Mouse (Mus musculus) liver, embryonic 12.5 days (tissue): ENCODE results near the gene Foxk2. TPM values are rescaled to one million over a fixed set of nuclear protein-coding genes. Genes with fewer than 3 reads are reported as not detected.
A peak's percentile ranks its signal among the peaks of the same experiment; 100 is the strongest.
"Not testable (repeated sequence)": the region's sequence is repeated elsewhere in the genome, so short reads cannot be mapped to it uniquely, and the experiment has no call there.

ENCODE experiments used
- ATAC-seq: fragments of 200-750 bp; cut with Nextera tagmentation; 2 replicates; pipeline ENCODE4 v1.8.0; 2017; ENCODE audit warnings: moderate number of reproducible peaks, mild to moderate bottlenecking, moderate library complexity
- H3K27ac ChIP-seq: fragments of 300-500 bp; sonication (generic); 2 replicates; pipeline ENCODE4 v1.5.1; 2016; ENCODE audit warnings: mild to moderate bottlenecking
- H3K27me3 ChIP-seq: fragments of 300-500 bp; sonication (generic); replicated peaks from 2 replicates; pipeline ENCODE4 v1.6.1; 2016; ENCODE audit warnings: mild to moderate bottlenecking, moderate library complexity
- H3K36me3 ChIP-seq: fragments of 300-500 bp; sonication (generic); 2 replicates; pipeline ENCODE4 v1.6.1; 2016; ENCODE audit warnings: mild to moderate bottlenecking, moderate library complexity
- H3K4me1 ChIP-seq: fragments of 300-500 bp; sonication (generic); 2 replicates; pipeline ENCODE4 v1.6.1; 2016
- H3K4me2 ChIP-seq: fragments of 300-500 bp; sonication (generic); 2 replicates; pipeline ENCODE4 v1.6.1; 2016; ENCODE audit warnings: mild to moderate bottlenecking, moderate library complexity
- H3K4me3 ChIP-seq: fragments of 300-500 bp; sonication (generic); 2 replicates; pipeline ENCODE4 v1.5.1; 2016; ENCODE audit warnings: mild to moderate bottlenecking, moderate library complexity
- H3K9ac ChIP-seq: fragments of 300-500 bp; sonication (generic); 2 replicates; pipeline ENCODE4 v1.6.1; 2016; ENCODE audit warnings: mild to moderate bottlenecking, moderate library complexity
- H3K9me3 ChIP-seq: fragments of 300-500 bp; sonication (generic); replicated peaks from 2 replicates; pipeline ENCODE4 v1.6.1; 2016; ENCODE audit warnings: mild to moderate bottlenecking, moderate library complexity
- WGBS: fragments of 180-500 bp; shearing (Covaris S2); methylation state at CpG from one replicate; pipeline ENCODE4 v1.1.7; 2016; ENCODE audit not compliant: insufficient replicate concordance; 5-methylcytosine and 5-hydroxymethylcytosine counted together
- polyA plus RNA-seq: library from polyadenylated mRNA; unstranded; fragments of >200 nt; fragmentation: Nextera tagmentation; extraction: Ambion mirVana; gene quantifications from 2 replicates; pipeline ENCODE4 v1.2.1, GENCODE M21; 2016

Foxk2 gene
- polyA plus RNA-seq, 1 experiment from 2014 or later: 6.5 TPM

DNA sequence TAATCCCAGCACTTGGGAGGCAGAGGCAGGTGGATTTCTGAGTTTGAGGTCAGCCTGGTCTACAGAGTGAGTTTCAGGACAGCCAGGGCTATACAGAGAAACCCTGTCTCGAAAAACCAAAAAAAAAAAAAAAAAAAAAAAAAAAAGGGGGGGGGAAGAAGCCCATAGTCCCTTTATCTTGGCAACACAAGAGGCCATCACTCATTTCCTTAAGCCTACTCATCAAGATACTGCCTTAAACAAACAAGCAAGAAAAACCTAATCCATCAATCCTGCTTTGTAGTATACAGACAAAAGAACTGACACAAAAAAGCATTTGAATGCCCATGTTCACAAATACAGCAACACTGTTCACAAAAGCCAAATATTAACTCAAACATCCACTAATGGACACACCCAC is 82.6 kb downstream of the Foxk2 start:
- not testable (repeated sequence) for H3K27ac ChIP-seq, H3K9ac ChIP-seq, H3K4me3 ChIP-seq, H3K27me3 ChIP-seq, H3K4me2 ChIP-seq, ATAC-seq, H3K9me3 ChIP-seq
- H3K4me1 ChIP-seq: peaks cover 37% of the 10 kb centered on the region
- WGBS: no CpG with 5 or more reads among the region's 1 CpGs
- peaks cover 61% of the 10 kb centered on the region for H3K36me3 ChIP-seq

DNA sequence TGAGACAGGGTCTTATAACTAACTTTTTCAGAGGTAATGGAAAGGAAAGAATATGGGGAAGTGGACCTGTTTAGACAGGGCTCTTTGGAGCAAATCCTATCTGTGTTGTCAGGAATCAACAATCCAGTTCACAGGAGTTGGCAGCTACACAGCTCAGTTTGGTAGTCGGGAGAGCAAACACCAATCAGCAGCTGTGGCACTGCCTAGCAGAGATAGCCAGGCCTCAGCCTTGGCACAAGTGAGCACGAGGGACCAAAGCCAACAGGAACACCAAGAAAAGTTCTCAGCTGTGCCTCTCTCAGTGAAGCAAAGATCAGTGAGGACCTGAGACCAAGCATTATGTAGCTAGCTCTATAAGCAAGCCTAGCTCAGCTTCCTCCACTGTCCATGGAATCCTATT is 87.2 kb downstream of the Foxk2 start:
- peaks cover 63% of the 10 kb centered on the region for H3K36me3 ChIP-seq
- WGBS: 74% methylated on average over 2 of the region's 2 CpGs

DNA sequence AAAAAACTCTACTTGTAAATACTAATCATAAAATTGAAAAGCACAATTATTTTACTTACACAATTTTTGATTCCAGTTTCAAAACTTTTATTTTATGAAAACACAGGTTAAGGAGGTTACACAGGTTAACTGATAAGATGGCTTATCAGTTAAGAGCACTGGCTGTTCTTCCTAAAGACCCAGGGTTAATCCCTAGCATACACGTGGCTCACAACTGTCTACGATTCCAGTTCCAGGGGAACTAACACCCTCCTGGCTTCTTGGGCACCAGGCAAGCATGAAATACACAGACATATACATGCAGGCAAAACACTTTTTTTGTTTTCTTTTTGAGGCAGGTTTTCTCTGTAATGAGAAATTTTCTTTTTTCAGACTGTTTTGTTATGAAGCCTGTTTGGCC is 88.4 kb downstream of the Foxk2 start:
- Histone ChIP-seq H3K9me3 (no peaks in the 10 kb centered on the region), H3K4me3 (no peak overlapping the region), H3K27me3 (no peaks in the 10 kb centered on the region), H3K4me1 (peaks cover 34% of the 10 kb centered on the region), H3K9ac (no peak overlapping the region), H3K27ac (no peak overlapping the region), H3K4me2 (no peak overlapping the region), H3K36me3 (peaks cover 64% of the 10 kb centered on the region)
- no peak for ATAC-seq
- 80% methylated on average over 2 of the region's 2 CpGs for WGBS

More for the DNA sequence above, 87.2 kb downstream of the Foxk2 start:
- no peak overlapping the region for H3K9ac ChIP-seq
- H3K4me2 ChIP-seq: no peak overlapping the region
- H3K4me1 ChIP-seq: peaks cover 33% of the 10 kb centered on the region
- no peak overlapping the region for H3K27ac ChIP-seq
- H3K27me3 ChIP-seq: no peaks in the 10 kb centered on the region
- no peak for ATAC-seq
- H3K4me3 ChIP-seq: no peak overlapping the region
- no peaks in the 10 kb centered on the region for H3K9me3 ChIP-seq

DNA sequence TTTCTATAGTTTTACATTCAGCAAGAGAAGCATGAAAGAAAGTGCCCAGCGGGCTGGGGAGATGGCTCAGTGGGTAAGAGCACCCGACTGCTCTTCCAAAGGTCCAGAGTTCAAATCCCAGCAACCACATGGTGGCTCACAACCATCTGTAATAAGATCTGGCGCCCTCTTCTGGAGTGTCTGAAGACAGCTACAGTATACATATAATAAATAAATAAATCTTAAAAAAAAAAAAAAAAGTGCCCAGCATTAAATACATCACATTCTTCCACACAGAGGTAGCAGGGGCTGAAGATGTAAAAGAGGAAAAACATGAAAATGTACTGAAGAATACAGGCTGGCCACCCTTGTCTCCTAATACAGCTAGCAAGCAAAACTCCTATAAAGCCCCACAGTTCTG is 88.9 kb downstream of the Foxk2 start:
- not testable (repeated sequence) for H3K27me3 ChIP-seq, H3K4me3 ChIP-seq, H3K9me3 ChIP-seq, ATAC-seq, H3K4me2 ChIP-seq, H3K9ac ChIP-seq, H3K27ac ChIP-seq
- H3K4me1 ChIP-seq: peaks cover 33% of the 10 kb centered on the region
- H3K36me3 ChIP-seq: peaks cover 61% of the 10 kb centered on the region
- WGBS: 71% methylated on average over 3 of the region's 3 CpGs

DNA sequence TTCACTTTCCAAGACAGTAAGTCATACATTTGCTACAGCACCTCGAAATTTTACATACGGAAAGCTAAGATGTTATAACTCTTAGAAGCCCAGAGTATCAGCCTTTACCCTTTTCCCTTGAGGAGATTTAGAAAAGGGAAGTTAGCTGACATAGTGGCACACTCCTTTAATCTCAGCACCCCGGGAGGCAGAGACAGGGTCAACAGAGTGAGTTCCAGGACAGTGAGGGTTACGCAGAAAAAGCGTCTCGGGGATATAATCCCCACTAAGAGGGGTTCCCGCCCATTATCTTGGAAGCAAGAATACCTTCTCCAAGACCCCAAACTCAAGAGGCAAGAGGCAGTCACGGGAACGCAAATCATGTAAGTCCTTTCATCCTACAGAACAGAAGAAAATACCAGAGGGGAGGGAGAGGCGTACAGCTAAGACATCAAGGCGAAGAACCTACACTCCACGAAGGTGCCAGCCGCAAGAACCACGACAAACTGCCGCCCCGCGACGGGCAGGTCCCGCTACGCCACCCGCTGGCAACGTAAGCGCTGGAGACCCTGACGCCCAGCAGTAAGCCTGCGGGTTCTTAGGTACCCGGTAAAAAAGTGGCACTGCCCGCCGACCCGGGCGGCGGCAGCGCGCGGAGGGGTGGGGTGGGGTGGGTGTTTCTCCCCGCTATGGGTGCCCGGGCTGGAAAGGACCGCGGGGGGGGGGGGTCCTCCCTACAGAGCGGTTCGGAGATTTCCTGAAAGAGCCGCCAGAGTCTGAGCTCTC is 93.7 kb downstream of the Foxk2 start:
- ATAC-seq: peak; percentile 36
- Histone ChIP-seq H3K27me3 (no peaks in the 10 kb centered on the region), H3K36me3 (peaks cover 22% of the 10 kb centered on the region), H3K9me3 (no peaks in the 10 kb centered on the region), H3K4me2 (peak overlapping the region; percentile 88), H3K4me1 (peaks cover 36% of the 10 kb centered on the region), H3K27ac (peak overlapping the region; percentile 90), H3K9ac (peak overlapping the region; percentile 99), H3K4me3 (peak overlapping the region; percentile 99)
- WGBS: 2% methylated on average over 41 of the region's 41 CpGs

DNA sequence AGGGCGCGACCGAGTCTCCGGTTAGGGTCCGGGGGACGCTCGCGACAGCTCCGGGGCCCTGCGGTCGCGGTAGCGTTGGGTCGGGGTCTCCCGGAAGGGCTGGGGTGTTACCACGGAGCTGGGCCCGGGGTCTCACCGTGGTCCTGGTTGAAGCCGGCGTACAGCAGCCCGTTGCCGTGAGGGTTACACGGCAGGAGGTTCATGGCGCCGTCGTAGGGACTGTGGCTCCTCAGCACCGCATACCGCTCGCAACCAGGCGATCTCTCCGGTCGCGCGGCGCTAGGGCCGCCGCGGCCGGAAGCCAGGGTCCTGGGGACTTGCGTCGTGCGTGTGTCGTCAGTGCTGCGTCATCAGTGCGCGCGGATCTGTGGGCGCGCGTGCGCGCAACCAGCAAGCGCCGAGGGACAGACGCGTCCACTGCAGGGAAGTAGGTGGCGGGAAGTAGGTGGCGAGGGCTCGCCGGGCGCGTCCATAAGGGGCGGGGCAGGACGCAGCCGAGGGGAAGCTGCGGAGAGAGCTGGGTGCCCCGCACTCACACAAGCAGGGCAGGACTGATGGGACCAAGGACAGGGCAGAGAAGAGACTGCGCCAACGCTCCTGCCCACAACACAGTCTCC is 94.4 kb downstream of the Foxk2 start, which contains the start of gene Wdr45b:
TSS of gene Wdr45b (minus strand) at position 355 of the 617 bp plus-strand sequence.
- Histone ChIP-seq H3K4me3 (peak within 1 kb of the TSS; percentile 99), H3K4me1 (peaks cover 36% of the 10 kb centered on the region), H3K27ac (peak within 1 kb of the TSS; percentile 90), H3K4me2 (peak within 1 kb of the TSS; percentile 88), H3K9ac (peak within 1 kb of the TSS; percentile 99), H3K36me3 (peaks cover 16% of the 10 kb centered on the region), H3K27me3 (no peaks in the 10 kb centered on the region), H3K9me3 (no peaks in the 10 kb centered on the region)
- ATAC-seq: peak; percentile 94
- under 1% methylated on average over 69 of the region's 69 CpGs for WGBS

Other genes with a start within 250 kb of the Foxk2 start
- 0.33 and 0.54 TPM in 2 replicates for gene Cd7, start 220.6 kb upstream of the Foxk2 start, polyA plus RNA-seq
- gene Sectm1b, start 196.4 kb upstream of the Foxk2 start, polyA plus RNA-seq: 0.14 TPM in 1 of 2 replicates, not detected in the other
- 0.37 and 0.43 TPM in 2 replicates for gene Sectm1a, start 178.8 kb upstream of the Foxk2 start, polyA plus RNA-seq
- 0.17 and 0.20 TPM in 2 replicates for gene Tex19.2, start 141.3 kb upstream of the Foxk2 start, polyA plus RNA-seq
- 0.31 and 0.44 TPM in 2 replicates for gene Tex19.1, start 113.8 kb upstream of the Foxk2 start, polyA plus RNA-seq
- gene Uts2r, start 99.7 kb upstream of the Foxk2 start, polyA plus RNA-seq: not detected in 2 replicates
- gene Hexdc, start 55.6 kb upstream of the Foxk2 start, polyA plus RNA-seq: 3.5 and 3.7 TPM in 2 replicates
- 16.7 and 17.0 TPM in 2 replicates for gene Ogfod3, start 55.3 kb upstream of the Foxk2 start, polyA plus RNA-seq
- 22.4 and 25.2 TPM in 2 replicates for gene Cybc1, start 30.7 kb upstream of the Foxk2 start, polyA plus RNA-seq
- gene Narf, start 22.7 kb upstream of the Foxk2 start, polyA plus RNA-seq: 120 and 121 TPM in 2 replicates
- gene Wdr45b, start 94.5 kb downstream of the Foxk2 start, polyA plus RNA-seq: 29.4 and 31.1 TPM in 2 replicates
- gene Rab40b, start 128.3 kb downstream of the Foxk2 start, polyA plus RNA-seq: 0.63 and 0.87 TPM in 2 replicates
- 20.5 and 21.6 TPM in 2 replicates for gene Fn3krp, start 161.4 kb downstream of the Foxk2 start, polyA plus RNA-seq
- 28.1 and 31.4 TPM in 2 replicates for gene Fn3k, start 174.9 kb downstream of the Foxk2 start, polyA plus RNA-seq
- gene Tbcd, start 192.0 kb downstream of the Foxk2 start, polyA plus RNA-seq: 30.1 and 30.2 TPM in 2 replicates